In the genomic region with DNA sequence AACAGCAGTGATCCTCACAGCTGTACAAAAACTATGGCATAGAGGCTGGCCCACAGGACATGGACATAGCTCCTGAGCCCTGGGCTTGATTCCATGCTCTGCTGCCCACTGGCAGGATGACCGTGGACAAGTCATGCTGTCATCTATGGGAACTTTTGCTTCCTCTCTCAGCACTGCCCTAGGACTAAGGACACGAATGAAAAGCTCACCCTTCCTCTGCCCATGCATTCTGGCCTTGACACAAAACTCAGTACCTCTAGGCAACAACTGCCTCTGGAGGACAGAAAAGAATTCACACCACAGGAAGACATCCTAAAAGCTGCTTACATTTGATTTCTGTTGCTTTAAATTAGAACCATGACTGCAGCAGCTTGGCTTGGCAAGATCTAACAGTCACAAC, we compare ENCODE assay signal across 10 mouse cellular contexts. TPM values are rescaled to one million over a fixed set of nuclear protein-coding genes. Genes with fewer than 3 reads are reported as not detected.
DNase-seq lines count a peak whose midpoint lies in the region; ATAC-seq and TF ChIP-seq lines count a peak whose summit lies in the region.
"Had no signal": no experiment of that assay in that cellular context is flagged by ENCODE, and none has a peak within 500 bp of the region (broad histone marks: within the 10 kb centered on the region; RNA-seq: fewer than 3 reads in every experiment).

No protein-coding gene starts in this region.

- H3K27me3 ChIP-seq in kidney, embryonic 15.5 days = no peaks in the 10 kb centered on the region
- H3K27me3 ChIP-seq in spleen, adult 2 months (ENCODE audit: control insufficient read depth, insufficient read depth, low read length) = no peaks in the 10 kb centered on the region
- no peaks in the 10 kb centered on the region for H3K27me3 ChIP-seq in intestine, embryonic 15.5 days (replicated peaks)
- H3K27me3 ChIP-seq: midbrain, embryonic 12.5 days; neural tube, embryonic 13.5 days had no signal

- H3K36me3 ChIP-seq in kidney, embryonic 15.5 days = peaks cover 34% of the 10 kb centered on the region
- H3K36me3 ChIP-seq in spleen, adult 2 months (ENCODE audit: control insufficient read depth, insufficient read depth, low read length) = no peaks in the 10 kb centered on the region
- H3K36me3 ChIP-seq in intestine, embryonic 15.5 days = no peaks in the 10 kb centered on the region

- no peaks in the 10 kb centered on the region for H3K9me3 ChIP-seq in kidney, embryonic 15.5 days (replicated peaks)
- H3K9me3 ChIP-seq in intestine, embryonic 15.5 days = no peaks in the 10 kb centered on the region
- H3K9me3 ChIP-seq: midbrain, embryonic 12.5 days; neural tube, embryonic 13.5 days had no signal

- H3K4me1 ChIP-seq in kidney, embryonic 15.5 days = peaks cover 9% of the 10 kb centered on the region; the same call in 1 of the 2 replicates
- no peaks in the 10 kb centered on the region for H3K4me1 ChIP-seq in spleen, adult 2 months (ENCODE audit: control insufficient read depth, insufficient read depth, insufficient read length)
- H3K4me1 ChIP-seq in intestine, embryonic 15.5 days (replicated peaks) = peaks cover 30% of the 10 kb centered on the region
- H3K4me1 ChIP-seq: midbrain, embryonic 12.5 days; neural tube, embryonic 13.5 days had no signal

- H3K27ac ChIP-seq in kidney, embryonic 15.5 days = 0 out of 2 replicates have a peak overlapping the region, but pooled peaks have one; percentile 28
- H3K27ac ChIP-seq in spleen, adult 2 months (ENCODE audit: insufficient read depth, low read length) = 0 out of 2 replicates have a peak overlapping the region, but pooled peaks have one; percentile 40
- H3K27ac ChIP-seq in intestine, embryonic 15.5 days = peak overlapping the region; percentile 75
- H3K27ac ChIP-seq: hindbrain, embryonic 14.5 days; midbrain, embryonic 12.5 days; neural tube, embryonic 13.5 days had no signal

- TF ChIP-seq CTCF in spleen, adult 2 months (IDR thresholded peaks at IDR 0.05; ENCODE audit: extremely low read depth, insufficient read depth, insufficient read length, insufficient replicate concordance) = no peak

- ATAC-seq in kidney, embryonic 15.5 days (replicated peaks; ENCODE audit: low FRiP score) = no peak
- peak; percentile 5; the same call in 1 of the 2 replicates for ATAC-seq in intestine, embryonic 15.5 days

- 73% methylated on average over 2 of the region's 2 CpGs for WGBS in kidney, embryonic 15.5 days
- 84% methylated on average over 2 of the region's 2 CpGs for WGBS in spleen, adult 2 months
- 80% methylated on average over 2 of the region's 2 CpGs for WGBS in intestine, embryonic 15.5 days

- TF ChIP-seq POLR2A in spleen, adult 2 months (IDR thresholded peaks at IDR 0.05; ENCODE audit: low read depth, low read length) = no peak

- DNase-seq in kidney, postnatal 25 days = no peak
- no peak for DNase-seq in spleen, adult 2 months (ENCODE audit: low read depth in 1 of 2, low spot score in 2 of 2)
- no peak for DNase-seq in spleen, postnatal 14 days (ENCODE audit: low spot score in 2 of 2)
- DNase-seq in embryo, embryonic 10.5 days (ENCODE audit: low spot score) = no peak
- no peak for DNase-seq in B cell, adult 2 months

- no peak overlapping the region for H3K4me3 ChIP-seq in kidney, embryonic 15.5 days (replicated peaks)
- no peak overlapping the region for H3K4me3 ChIP-seq in spleen, adult 2 months (ENCODE audit: extremely low read depth, insufficient read depth, insufficient read length)
- H3K4me3 ChIP-seq in intestine, embryonic 15.5 days (replicated peaks) = no peak overlapping the region
- H3K4me3 ChIP-seq: midbrain, embryonic 12.5 days; neural tube, embryonic 13.5 days had no signal

- H3K9ac ChIP-seq in kidney, embryonic 15.5 days = no peak overlapping the region
- no peak overlapping the region for H3K9ac ChIP-seq in intestine, embryonic 15.5 days
- H3K9ac ChIP-seq: hindbrain, embryonic 14.5 days; midbrain, embryonic 12.5 days; neural tube, embryonic 13.5 days had no signal

- no peak overlapping the region for H3K4me2 ChIP-seq in kidney, embryonic 15.5 days
- no peak overlapping the region for H3K4me2 ChIP-seq in intestine, embryonic 15.5 days (replicated peaks)
- H3K4me2 ChIP-seq: hindbrain, embryonic 14.5 days; midbrain, embryonic 12.5 days; neural tube, embryonic 13.5 days had no signal

RNA-seq across cellular contexts. Expression of a gene that starts 32.5 kb away (rescaled TPM):
- polyA plus RNA-seq in kidney, embryonic 15.5 days (2015; fragmentation: Nextera tagmentation; extraction: Ambion mirVana) = 16.5 and 22.6 TPM in 2 replicates
- polyA plus RNA-seq in spleen, adult 2 months (2012; rRNA removed) = 14.8 and 17.3 TPM in 2 replicates
- polyA plus RNA-seq in intestine, embryonic 15.5 days (2015; fragmentation: Nextera tagmentation; extraction: Ambion mirVana) = 13.4 and 13.9 TPM in 2 replicates
